Mouse (Mus musculus) intestine, postnatal 0 days (tissue): ENCODE results near the gene Rab38. TPM values are rescaled to one million over a fixed set of nuclear protein-coding genes. Genes with fewer than 3 reads are reported as not detected.

Source experiments
- ATAC-seq: fragments of 200-750 bp; cut with Nextera tagmentation; 2 replicates; pipeline ENCODE4 v1.8.0; 2017; ENCODE audit warnings: mild to moderate bottlenecking, moderate TSS enrichment, moderate library complexity
- H3K27ac ChIP-seq: fragments of 300-500 bp; sonication (generic); 2 replicates; pipeline ENCODE4 v1.5.1; 2014; ENCODE audit warnings: mild to moderate bottlenecking, low read depth, low read length, moderate library complexity
- H3K27me3 ChIP-seq: fragments of 300-500 bp; sonication (generic); replicated peaks from 2 replicates; pipeline ENCODE4 v1.6.1; 2014; ENCODE audit warnings: low read length, mixed read lengths; ENCODE audit not compliant: control insufficient read depth, insufficient read depth
- H3K36me3 ChIP-seq: fragments of 300-500 bp; sonication (generic); 2 replicates; pipeline ENCODE4 v1.6.1; 2014; ENCODE audit warnings: mild to moderate bottlenecking, moderate library complexity; ENCODE audit not compliant: control insufficient read depth, insufficient read depth
- H3K4me1 ChIP-seq: fragments of 300-500 bp; sonication (generic); replicated peaks from 2 replicates; pipeline ENCODE4 v1.6.1; 2014; ENCODE audit warnings: antibody characterized with exemption, low read length, mixed read lengths; ENCODE audit not compliant: control insufficient read depth, insufficient read depth
- H3K4me2 ChIP-seq: fragments of 300-500 bp; sonication (generic); replicated peaks from 2 replicates; pipeline ENCODE4 v1.6.1; 2014; ENCODE audit warnings: low read depth, mild to moderate bottlenecking, moderate library complexity
- H3K4me3 ChIP-seq: fragments of 300-500 bp; sonication (generic); 2 replicates; pipeline ENCODE4 v1.5.1; 2014; ENCODE audit warnings: low read depth, low read length
- H3K9ac ChIP-seq: fragments of 300-500 bp; sonication (generic); 2 replicates; pipeline ENCODE4 v1.6.1; 2014; ENCODE audit warnings: mild to moderate bottlenecking, low read depth, low read length
- H3K9me3 ChIP-seq: fragments of 300-500 bp; sonication (generic); 2 replicates; pipeline ENCODE4 v1.6.1; 2016; ENCODE audit warnings: mixed run types; ENCODE audit not compliant: control insufficient read depth
- CTCF ChIP-seq: sonication (generic); IDR thresholded peaks from 2 replicates; pipeline ENCODE4 v1.5.1; 2016; ENCODE audit warnings: low read depth, mild to moderate bottlenecking, control low read depth, antibody characterized with exemption, moderate library complexity
- WGBS: fragments of 180-500 bp; shearing (Covaris S2); extraction: QIAGEN DNeasy Blood & Tissue Kit; methylation state at CpG from one replicate; pipeline ENCODE4 v1.1.7; 2014; 5-methylcytosine and 5-hydroxymethylcytosine counted together
- polyA plus RNA-seq: library from polyadenylated mRNA; unstranded; fragments of >200 nt; fragmentation: Nextera tagmentation; extraction: Ambion mirVana; gene quantifications from 2 replicates; pipeline ENCODE4 v1.2.1, GENCODE M21; 2015

The Rab38 gene
- polyA plus RNA-seq, 1 experiment from 2014 or later, result 2.7 TPM

- no peak overlapping the region for H3K27ac ChIP-seq
- H3K36me3 ChIP-seq, result no peaks in the 10 kb centered on the region
- H3K4me1 ChIP-seq, result no peaks in the 10 kb centered on the region
- ATAC-seq, result no peak
- 64% methylated on average over 2 of the region's 2 CpGs for WGBS
- TF ChIP-seq CTCF, result no peak
- H3K4me3 ChIP-seq, result no peak overlapping the region
- H3K4me2 ChIP-seq, result no peak overlapping the region
- no peaks in the 10 kb centered on the region for H3K27me3 ChIP-seq
- no peak overlapping the region for H3K9ac ChIP-seq
- H3K9me3 ChIP-seq, result no peaks in the 10 kb centered on the region
These were observed 15.3 kb downstream of the Rab38 start for GRCm38 (mm10) chr7:88445320-88445903.

GRCm38 (mm10) chr7:88453234-88453633 lies 23.2 kb downstream of the Rab38 start:
- H3K4me2 ChIP-seq, result no peak overlapping the region
- TF ChIP-seq CTCF, result no peak
- no peak overlapping the region for H3K4me3 ChIP-seq
- WGBS, result 82% methylated on average over 1 of the region's 1 CpGs
- no peak overlapping the region for H3K9ac ChIP-seq
- H3K27me3 ChIP-seq, result no peaks in the 10 kb centered on the region
- H3K36me3 ChIP-seq, result no peaks in the 10 kb centered on the region
- ATAC-seq, result no peak
- H3K9me3 ChIP-seq, result no peaks in the 10 kb centered on the region
- H3K27ac ChIP-seq, result no peak overlapping the region
- H3K4me1 ChIP-seq, result no peaks in the 10 kb centered on the region

GRCm38 (mm10) chr7:88457827-88458226 lies 27.8 kb downstream of the Rab38 start:
- no peak overlapping the region for H3K9ac ChIP-seq
- H3K27ac ChIP-seq, result no peak overlapping the region
- H3K36me3 ChIP-seq, result no peaks in the 10 kb centered on the region
- H3K4me1 ChIP-seq, result no peaks in the 10 kb centered on the region
- H3K27me3 ChIP-seq, result no peaks in the 10 kb centered on the region
- no peak overlapping the region for H3K4me3 ChIP-seq
- H3K4me2 ChIP-seq, result no peak overlapping the region
- no peak for TF ChIP-seq CTCF
- ATAC-seq, result no peak
- no peaks in the 10 kb centered on the region for H3K9me3 ChIP-seq
- 86% methylated on average over 3 of the region's 3 CpGs for WGBS

DNA sequence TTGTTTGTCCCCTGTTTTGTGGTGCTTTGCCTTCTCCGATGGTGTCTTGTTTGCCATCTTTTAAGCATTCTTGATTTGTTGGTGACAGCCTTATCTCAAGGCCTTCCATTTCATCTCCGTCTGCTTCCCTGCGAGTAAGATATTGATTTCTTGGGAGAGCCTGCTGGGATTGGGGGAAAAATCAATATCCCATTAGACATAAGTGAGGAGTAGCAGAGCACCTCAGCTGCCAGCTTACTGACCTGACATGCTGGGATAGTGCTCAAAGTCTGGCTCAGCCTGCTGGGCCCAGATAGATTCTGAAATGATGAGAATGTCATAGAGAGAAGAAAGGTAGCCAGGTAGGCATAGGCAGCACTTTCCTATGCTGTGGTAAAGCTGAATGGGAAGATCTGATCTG lies 37.7 kb downstream of the Rab38 start:
- no peak overlapping the region for H3K9ac ChIP-seq
- H3K4me3 ChIP-seq, result no peak overlapping the region
- H3K27me3 ChIP-seq, result no peaks in the 10 kb centered on the region
- no peaks in the 10 kb centered on the region for H3K36me3 ChIP-seq
- no peak for TF ChIP-seq CTCF
- no peaks in the 10 kb centered on the region for H3K4me1 ChIP-seq
- H3K4me2 ChIP-seq, result no peak overlapping the region
- no peaks in the 10 kb centered on the region for H3K9me3 ChIP-seq
- no peak overlapping the region for H3K27ac ChIP-seq
- ATAC-seq, result no peak
- WGBS, result 49% methylated on average over 3 of the region's 3 CpGs

- Histone ChIP-seq H3K27me3 (no peaks in the 10 kb centered on the region), H3K9ac (no peak overlapping the region), H3K9me3 (no peaks in the 10 kb centered on the region), H3K27ac (no peak overlapping the region), H3K36me3 (no peaks in the 10 kb centered on the region), H3K4me2 (no peak overlapping the region), H3K4me1 (no peaks in the 10 kb centered on the region), H3K4me3 (no peak overlapping the region)
- 78% methylated on average over 7 of the region's 7 CpGs for WGBS
- no peak for ATAC-seq
- TF ChIP-seq CTCF, result no peak
These were observed 52.1 kb downstream of the Rab38 start for GRCm38 (mm10) chr7:88482110-88482619.

DNA sequence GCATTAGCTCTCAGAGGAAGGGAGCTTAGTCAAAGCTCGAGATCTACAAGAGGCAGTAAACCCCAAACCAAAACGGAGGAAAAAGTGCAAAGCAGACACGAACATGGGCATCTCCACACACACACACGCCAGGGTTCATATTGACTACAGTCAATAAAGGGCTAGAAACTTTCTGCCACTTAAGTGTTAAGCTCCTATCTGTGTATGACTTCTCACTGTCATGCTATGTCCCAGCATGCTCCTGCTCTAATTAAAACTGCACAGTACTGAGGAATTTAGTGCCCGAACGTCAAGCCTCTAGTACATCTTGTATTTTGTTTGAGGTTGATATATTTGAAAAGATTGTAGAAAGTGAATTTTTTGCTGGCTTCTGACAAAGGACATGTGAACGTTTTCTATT lies 52.6 kb downstream of the Rab38 start:
- Histone ChIP-seq H3K27me3 (no peaks in the 10 kb centered on the region), H3K9ac (no peak overlapping the region), H3K4me2 (no peak overlapping the region), H3K36me3 (no peaks in the 10 kb centered on the region), H3K4me1 (no peaks in the 10 kb centered on the region), H3K4me3 (no peak overlapping the region), H3K9me3 (no peaks in the 10 kb centered on the region), H3K27ac (no peak overlapping the region)
- no peak for TF ChIP-seq CTCF
- 68% methylated on average over 7 of the region's 7 CpGs for WGBS
- no peak for ATAC-seq

DNA sequence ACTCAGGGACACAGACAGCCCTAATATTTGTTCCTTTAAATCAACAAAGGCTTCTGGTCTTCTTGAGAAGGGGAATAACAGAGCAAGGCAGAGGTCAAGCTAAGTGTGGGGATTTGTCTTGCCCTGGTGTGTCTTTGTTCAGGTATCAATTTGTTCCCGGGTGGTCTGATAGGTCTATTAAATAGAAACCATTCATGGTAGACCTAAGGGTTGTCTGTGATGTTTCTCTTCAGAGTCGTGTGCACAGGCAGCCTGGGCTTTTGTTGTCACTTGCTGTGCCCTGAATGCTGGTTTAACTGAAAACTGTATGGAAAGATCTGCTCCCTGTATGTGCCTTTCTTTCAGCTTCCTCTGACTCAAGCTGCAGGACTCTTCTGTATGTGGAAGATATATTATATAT lies 60.9 kb downstream of the Rab38 start:
- Histone ChIP-seq H3K4me2 (no peak overlapping the region), H3K9ac (no peak overlapping the region), H3K27me3 (no peaks in the 10 kb centered on the region), H3K4me3 (no peak overlapping the region), H3K27ac (no peak overlapping the region), H3K9me3 (no peaks in the 10 kb centered on the region), H3K4me1 (no peaks in the 10 kb centered on the region), H3K36me3 (no peaks in the 10 kb centered on the region)
- WGBS, result 12% methylated on average over 2 of the region's 2 CpGs
- no peak for TF ChIP-seq CTCF
- ATAC-seq, result no peak
